Mouse (Mus musculus) cerebellum, postnatal 14 days (tissue): ENCODE results near the gene Necap2.

Source experiments
- DNase-seq, 2 experiments: peaks; one replicate each; pipeline ENCODE4 v3.0.0; 2021; ENCODE audit warnings: mixed read lengths in 2 of 2

Necap2 gene

DNA sequence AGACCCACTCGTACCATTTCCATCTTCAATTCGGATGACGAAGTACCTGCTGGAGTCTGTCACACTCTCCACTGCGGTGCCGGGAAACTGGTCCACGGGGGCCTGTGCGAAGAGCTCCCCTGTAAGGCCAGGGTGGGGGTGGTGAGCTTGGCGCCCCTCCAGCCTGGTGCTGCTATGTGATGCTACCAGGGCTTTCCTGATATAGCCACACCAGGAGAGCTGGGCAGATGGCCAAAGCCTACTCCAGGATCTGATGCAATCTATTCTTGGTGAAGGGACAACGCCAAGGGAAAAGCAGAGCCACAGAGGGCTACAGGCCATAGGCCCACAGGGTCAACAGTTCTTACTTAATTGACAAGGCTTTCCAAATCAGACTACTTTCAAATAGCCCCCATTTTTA, 4.5 kb downstream of the Necap2 start:
- peak; percentile 49 to 58 for DNase-seq

DNA sequence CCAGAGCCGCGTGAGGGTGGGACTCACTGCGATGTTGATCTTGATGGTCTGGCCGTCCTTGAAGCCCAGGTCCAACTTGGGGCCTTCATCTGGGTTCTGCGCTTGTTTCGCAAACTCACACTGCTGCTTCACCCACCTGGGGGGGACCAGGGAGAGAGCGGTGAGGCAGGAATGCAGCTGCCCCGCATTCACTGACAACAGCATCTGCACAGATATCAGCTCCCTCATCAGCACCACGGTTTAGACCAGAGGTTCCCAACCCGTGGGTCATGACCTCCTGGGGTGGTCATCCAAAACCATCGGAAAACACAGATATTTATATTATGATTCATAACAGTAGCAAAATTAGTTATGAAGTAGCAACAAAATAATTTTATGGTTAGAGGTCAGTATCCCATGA, 5.7 kb downstream of the Necap2 start:
- DNase-seq: no peak

DNA sequence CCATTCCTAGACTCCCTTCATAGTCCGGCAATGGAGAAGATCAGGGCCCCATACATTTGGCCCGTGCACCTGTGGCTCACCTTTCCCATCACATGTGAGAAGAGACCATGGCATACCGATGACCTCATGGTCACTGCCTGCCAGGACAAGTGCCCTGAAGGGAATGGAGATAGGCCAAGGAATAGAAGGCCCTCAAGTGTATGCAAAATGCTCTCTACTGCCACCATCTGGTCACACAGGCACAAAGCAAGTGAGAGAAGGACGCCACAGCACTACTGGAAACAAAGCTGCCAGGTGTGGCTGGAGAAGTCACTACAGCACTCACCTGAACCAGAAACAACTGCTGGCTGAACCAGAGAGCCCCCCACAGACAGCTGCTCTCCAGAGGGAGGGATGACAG, 8.4 kb downstream of the Necap2 start:
- DNase-seq: peak; percentile 73 to 85

DNA sequence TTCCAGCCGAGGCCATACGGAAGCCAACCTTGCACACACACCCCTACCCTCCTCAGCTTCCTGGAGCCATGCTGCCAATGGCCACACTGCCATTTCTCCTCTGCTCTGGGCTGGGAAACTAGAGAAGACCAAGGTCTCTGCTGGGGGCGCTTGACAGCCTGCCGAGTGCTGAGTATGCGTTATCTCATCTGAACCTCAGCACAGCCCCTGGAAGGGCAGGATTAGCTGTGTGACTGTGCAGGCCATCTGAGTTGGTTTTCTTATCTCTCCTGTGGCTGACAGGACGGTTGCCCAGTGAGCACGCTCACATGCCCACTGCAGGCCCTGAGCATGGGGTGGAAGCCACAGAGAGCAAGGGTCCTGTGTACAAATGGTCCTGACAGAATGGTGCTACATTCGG, 9.5 kb downstream of the Necap2 start:
- DNase-seq: no peak

DNA sequence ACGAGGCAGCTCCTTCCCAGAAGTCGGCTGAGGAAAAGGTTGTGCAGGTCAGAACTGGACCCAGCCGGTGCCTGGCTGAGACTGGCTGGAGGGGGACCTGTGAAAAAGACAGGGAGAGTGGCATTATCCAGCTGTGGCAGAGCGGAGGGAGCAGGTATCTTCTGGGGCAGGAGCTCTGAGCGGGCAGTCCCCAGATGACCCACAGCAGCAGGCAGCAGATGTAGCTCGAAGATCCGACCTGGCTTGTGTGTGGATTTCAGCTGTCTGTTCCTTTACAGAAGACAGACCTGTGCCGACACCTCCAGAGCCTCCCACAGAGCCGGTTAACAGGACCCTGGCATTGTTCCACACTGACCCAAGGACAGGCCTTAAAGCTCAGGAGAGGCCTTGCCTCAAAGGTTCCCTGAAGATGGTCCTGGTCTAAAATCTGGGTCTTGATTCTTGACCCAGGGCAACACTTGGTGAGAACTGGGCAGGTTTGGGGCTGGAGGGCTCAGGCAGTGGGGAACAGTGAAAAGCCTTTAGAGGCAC, 10.6 kb downstream of the Necap2 start:
- DNase-seq: peak; percentile 40 to 47

DNA sequence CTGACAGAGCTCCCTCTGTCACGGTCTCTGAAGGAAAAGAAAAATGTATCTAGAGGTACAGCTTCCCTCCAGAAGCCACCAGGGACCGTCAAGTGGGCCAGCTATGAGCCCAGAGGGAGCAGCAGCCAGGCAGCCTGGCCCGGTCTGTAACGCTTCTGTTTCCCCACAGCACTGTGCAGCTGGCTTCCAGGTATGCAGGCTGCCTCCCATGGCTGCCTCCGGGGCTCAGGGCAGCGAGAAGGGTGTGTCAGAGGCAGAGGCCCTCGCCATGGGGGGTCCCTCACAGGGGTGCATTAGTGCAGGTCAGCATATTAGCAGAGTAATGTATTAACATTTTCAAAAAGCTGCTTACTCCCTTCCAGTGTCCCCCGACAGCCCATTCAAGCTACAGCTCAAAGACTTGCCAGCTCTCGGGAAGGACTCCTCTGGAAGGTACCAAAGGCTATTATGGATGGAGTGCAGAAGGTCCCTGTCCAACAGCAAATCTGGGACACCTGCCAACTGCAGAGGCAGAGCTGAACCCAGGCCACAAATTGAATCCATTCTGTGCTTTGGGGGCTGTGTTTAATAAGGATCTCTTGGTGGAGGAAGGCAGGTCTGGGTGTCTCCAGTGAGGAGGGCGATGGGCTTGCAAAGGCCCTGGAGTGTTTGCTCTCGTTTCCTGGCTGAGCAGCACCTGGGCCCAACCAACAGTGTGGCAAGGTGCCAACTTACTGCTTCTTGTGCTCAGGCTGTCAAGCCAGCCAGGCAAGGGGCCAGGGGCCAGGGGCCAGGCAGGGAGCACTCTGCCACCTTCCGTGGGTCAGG, 11.2 kb downstream of the Necap2 start:
- DNase-seq: peak; percentile 84 to 86

DNA sequence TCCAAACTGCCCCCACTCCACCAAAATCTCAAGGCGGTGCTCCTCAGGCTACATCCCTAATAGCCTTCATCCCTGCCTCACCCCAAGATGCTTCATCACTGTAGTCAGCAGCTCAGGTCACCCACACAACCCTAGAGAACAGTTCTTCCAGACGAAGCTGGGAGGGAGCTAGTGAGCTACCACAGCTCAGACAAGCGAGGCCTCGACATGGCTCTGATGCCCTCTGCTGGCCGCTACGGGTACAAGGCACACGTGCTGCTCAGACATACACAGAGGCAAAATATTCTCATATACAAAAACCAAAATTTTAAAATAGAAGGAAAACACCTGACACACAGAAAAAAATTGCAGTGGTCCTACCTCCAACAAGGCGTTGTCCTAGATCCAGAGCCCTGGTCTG, 13.0 kb downstream of the Necap2 start:
- peak; percentile 86 to 90 for DNase-seq

DNA sequence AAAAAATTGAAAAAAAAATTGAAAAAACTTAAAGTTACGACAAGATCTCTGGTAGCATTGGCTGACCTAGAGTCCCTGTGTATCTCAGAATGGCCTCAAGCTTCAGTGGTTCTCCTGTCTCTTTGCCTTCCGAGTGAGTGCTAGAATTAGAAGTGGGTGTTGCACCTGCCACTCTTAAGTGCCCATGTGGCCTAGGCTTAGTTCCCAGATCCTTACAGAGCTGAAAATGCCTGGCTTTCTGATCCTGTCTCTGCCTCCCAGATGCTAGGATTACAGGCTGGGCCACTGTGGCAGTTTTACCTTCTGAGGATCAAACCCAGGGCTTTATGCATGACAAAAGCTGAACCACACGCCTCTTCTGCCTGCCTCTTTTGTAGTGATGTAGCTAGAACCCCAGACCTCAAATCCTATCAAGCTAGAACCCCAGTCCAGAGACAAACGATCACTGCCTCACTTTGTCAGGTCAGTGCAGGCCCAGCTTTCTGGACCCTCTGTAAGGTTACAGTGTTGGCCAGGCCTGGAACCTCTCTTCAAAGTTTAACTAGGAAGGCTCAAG, 14.0 kb downstream of the Necap2 start:
- DNase-seq: no peak

DNA sequence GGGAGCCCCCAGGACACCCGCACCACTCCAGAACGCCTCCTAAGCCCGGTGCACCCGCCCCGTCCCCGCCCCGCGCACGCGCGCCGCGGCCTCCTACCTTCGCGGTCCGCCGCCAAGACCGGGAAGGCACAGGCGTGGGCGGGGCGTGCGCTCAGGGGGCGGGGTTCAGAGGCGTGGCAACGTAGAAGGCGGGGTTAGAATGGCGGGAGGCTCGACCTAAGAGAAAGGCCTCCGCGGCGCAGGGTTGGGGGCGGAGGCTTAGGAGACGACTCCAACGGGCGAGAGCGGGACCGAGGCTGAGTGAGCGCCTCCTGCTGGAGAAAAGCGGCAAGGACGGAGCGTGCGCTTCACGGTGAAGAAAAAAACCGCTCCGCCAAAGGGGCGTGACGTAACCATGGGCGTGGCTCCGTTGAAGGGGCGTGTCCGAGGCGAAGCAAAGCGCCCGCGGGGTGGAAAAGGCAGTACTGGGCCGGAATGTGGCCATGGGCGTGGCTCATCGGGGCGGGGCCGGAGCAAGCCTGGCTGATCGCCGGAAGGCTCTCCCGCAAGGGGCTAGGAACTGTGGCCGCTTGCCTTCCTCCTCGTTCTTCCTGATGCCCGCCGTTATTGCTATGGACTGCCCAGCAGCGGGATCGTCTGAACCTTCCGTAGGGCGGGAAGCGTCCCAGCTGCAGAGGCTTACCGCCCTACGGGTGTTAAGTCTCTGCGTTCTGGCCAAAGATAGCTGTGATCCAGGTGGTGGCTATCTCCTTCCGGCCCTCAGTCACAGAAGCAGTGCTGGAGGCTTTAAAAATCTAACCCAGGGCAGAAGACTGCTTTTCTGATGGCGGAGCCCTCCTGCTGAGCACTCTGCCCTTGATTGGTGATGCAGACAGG, 17.5 kb downstream of the Necap2 start, which contains the start of gene Crocc:
Gene Crocc (minus strand): TSS at position 125 of the 876 bp plus-strand sequence.
- DNase-seq: peak; percentile 100

DNA sequence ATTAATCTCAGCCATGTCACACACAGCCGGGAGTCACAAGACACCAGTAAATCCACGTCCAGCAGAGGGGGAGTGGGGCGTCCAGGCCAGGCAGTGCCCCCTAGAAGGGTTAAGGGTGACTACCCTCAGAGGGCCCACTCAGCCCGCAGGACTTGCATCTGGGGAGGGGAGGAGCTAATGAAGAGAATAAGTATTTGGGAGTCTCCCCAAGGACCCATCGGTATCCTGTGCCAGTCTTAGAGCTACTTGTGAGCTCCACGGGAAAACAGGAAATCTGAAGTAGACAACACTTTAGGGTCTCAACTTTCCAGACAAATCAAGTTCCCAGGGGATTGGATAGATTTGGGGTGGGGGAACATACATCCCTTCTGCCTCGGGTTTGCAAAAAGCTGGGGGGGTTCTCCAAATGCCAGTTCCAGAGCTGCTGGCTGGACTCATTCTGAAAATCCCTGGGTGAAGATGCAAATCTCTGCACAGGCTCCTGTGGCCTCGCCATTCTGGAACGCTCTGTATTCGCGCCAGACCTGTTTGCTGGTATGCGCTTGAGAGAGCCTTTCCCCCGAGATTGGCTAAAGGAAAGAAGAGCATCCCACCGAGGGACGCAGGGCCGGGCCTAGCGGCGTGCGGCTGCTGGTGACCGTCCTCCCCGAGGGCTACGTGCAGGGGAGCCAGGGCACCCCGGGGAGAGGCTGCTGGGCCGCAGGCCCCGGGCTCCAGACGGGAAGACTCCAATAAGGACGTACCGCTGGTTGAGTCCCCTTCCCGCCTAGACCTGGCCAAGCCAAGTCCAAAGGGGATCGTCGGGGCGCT, 18.3 kb downstream of the Necap2 start:
- no peak for DNase-seq

DNA sequence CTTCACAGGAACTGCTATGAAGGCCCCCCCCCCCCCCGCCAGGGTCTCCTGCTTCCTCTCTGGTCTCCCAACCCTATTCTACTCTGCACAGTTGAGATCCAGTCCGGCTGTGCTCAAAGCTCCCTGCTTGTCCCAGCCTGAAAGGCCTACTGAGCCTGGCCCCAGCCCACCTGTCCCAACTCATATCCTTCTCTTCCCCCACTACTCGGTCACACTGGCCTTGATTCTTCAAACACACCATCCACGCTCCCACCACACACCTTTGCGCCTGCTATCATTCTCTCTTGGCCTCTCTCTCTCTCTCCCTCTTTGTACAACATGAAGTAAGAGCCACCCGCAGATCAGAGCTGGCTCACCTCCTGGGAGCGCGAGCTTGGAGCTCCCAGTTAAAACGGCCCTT, 19.3 kb downstream of the Necap2 start:
- DNase-seq: no peak

DNA sequence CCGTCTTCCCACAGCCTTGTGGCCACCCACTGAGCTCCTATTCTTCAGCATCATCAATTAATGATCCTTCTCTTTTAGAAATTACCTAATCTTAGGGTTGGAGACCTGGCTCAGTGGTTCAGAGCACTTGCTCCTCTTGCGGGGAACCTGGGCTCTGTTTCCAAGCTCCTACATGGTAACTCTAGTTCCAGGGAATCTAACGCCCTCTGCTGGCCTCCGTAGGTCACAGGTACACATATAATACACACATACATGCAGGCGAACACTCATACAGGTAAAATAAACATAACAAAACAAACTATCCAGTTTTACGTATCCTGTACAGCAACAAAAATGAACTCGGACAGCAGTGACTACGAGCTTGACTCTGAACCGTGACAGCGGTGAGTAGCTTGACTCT, 21.2 kb downstream of the Necap2 start:
- DNase-seq: no peak

DNA sequence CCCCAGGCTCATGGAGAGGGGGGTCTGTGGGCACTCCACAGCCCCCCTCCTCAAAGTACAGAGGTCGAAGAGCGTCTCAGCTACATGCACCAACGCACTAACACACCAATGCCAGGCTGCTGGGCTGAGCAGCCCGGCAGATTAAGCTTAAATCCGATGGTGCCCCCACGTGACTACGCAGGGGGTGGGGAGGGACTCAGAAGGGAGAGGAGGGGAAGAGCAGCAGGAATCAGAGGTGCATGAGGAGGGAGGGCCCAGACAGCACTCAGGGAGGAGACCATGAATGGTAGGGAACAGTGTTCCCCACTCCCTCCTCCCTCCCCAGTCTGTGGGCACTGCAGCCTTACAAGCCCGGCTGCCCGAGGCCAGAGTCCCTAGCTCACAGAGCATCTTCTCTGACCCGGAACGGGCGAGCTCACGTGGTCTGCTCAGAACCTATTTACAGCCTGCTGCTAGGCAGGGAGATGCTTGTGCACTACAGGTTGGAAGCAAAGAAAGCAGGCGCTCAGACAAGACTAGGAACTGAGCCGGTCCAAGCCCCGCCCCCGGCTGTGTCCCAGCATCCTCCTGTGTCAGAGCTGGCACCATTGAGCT, 24.5 kb downstream of the Necap2 start:
- DNase-seq: peak; percentile 68 to 77

DNA sequence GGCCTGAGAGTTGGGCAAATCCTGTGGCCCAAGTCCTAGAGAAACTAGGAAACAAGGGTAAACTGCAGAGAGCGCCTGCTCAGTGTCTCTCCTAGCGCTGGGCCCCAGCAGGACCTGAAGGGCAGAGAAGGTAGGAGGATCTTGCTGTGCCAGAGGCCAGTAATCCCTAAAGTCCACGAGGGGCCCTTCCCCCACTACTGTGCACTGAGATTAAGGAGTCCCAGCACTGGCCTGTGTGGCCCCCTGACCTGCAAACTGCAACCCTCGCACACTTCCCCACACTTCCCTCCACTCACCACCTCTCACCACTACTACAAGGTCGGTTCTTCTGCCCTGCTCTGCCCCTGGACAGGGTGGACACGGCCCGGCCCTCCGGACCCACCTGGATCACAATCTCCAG, 25.0 kb downstream of the Necap2 start:
- DNase-seq: no peak

DNA sequence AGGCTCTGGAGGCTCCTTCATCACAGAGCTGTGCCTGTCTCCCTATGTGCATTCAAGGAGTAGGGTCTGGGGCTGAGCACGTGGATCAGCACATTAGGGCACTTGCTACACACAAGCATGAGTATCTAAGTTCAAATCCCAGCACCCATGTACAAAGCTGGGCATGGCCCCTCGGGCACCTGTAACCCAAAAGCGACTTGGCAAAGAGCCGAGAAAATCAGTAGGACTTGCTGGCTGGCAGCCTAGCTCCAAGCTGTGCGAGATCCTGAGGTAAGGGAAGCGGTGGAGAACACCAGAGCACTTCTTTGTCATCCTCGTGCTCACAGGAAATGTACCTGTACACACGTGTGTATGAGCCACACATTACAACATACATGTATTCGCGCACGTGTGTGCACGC, 25.7 kb downstream of the Necap2 start:
- DNase-seq: peak in 1 of 2 experiments; percentile 48

DNA sequence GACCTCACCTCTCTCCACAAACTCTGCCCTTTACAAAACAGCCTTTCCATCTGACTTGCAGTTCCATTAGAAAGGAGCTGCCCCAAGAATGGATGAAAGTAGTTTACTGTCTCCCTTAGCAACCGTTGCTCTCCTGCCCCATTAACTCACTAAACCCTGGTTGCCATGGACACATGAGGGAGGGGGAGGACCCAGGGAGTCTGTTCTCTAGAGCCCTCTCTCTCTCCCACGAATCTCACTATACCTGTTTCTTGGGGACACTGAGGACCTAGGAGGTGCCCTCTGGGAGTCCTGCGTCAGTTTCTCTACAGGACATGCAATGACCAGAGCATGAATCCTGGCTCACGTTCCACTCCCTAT, 28.7 kb downstream of the Necap2 start:
- DNase-seq: no peak

DNA sequence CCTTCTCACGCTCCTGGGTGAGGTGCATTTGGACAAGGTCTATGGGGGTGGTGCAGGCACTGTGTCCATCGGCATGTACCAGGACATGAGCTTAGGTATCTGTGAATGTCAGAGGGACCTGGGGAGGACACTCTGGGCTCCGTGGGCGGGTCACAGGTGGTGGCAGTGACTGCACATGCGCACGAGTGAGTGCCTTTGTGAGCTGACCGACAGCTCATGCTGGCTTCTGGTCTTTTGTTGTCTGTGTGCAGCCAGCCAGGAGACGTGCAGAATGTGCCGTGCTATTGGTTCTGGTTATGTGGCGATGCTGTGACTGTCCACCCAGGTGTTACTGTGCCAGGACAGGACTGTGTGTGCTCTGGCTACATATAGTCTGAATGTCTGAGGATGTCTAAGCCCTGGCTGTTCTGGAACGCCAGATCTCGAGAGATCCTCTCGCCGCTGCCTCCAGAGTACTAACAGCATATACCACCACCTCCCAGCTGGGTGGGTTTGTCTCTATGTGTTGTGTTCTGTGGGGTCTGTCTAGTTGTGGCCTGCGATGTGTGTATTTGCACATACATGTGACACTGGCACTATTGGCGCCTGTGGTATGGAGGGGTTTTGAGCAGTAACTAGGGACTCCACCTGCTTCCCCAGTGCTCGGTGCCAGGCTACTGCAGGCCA, 29.2 kb downstream of the Necap2 start:
- DNase-seq: no peak

DNA sequence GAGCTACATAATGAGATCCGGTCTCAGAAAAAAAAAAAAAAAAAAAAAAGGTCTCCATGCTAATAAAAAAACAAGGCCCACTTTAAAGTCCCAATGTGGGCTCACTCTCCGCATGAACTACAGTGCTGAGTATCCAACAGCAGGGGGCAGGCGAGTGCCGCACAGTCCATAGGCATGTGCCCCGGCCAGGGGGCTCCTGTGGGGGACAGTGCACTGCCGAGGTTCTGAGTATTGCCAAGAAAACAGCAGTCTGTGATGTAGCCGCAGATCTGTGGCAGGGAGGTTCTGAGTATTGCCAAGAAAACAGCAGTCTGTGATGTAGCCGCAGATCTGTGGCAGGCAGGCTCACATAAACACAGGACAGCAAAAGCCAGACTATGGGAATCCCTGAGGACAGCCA, 33.3 kb downstream of the Necap2 start:
- peak; percentile 66 to 78 for DNase-seq

DNA sequence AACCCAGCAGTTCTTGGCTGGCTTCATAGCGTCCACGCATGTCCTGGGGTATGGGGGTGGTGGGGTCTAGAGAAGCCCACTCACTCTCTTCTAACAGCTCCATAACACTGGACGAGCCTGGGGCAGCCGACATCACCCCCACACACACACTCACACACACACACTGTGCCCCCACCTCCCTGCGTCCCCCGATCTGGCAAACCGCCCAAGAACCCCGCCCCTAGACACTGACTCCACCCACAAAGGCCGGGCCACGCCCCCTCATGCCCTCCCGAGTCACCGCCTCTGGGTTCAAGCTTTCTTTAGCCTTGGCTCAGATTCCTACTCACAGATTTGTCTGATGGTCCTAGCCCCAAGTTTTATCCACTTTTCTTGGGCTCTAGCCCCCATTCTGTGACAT, 37.0 kb downstream of the Necap2 start:
- DNase-seq: peak in 1 of 2 experiments; percentile 52

DNA sequence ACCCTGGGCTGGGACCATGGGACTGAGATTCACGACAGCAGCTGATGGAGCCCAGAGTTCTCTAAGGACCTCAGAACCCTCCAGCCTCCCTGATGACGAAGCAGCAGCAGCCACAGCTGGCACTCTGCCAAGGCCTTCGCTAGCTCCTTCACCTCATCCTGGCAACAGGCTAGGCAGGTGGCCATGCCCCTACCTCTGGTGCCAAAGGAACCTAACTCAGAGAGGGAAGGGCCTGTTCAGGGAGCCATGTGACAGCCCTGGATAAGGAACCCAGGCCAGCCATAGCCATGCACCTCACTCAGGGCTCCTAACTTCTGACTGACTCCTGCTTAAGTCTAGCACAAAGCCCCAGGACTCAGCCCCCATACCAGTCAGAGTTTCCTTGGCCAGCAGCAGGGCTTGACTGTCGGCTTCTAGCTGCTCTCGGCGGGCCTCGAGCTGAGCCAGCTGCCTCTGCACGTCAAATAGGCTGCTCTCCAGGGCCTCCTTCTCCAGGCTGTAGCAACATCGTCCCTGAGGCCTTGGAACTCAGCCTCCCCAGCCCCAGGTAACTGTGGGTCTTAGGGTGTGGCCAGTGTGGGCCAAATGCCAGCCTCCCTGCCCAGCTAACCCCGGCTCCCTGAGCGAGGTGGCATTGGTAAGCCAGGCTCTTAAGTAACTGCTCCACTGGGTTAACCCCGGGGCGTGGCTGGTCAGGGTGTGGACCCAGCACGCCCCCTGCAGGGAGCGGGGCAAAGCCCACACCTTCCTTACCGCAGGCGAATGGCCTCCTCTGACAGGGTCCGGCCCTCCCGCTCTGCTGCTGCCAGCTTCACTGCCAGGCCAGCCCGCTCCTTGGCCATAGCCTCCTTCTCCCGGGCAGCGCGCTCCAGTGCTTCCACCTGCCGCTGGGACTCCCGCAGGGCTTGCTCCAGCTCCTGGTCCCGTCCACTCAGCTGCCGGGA, 44.3 kb downstream of the Necap2 start:
- peak in 1 of 2 experiments; percentile 65 for DNase-seq
